Comparison of ENCODE assay signal across 8 mouse cellular contexts in the genomic region with DNA sequence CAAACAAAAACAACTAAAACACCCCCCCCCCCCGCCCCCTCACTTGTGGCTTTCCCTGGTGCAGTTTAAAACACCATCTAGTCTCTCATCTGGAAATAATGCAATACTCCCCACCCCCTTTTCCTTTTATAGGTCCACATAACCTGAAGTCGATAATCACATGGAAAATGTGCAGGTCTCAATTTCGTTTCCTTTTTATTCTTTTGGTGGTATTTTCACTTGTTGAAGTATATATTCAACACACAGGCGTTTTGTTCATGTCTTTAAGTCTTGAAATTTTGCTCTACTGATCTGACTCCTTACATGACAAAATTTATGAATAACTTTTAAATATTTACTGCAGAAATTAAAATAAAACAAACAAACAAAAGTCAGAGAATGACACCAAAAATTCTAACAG. TPM values are rescaled to one million over a fixed set of nuclear protein-coding genes. Genes with fewer than 3 reads are reported as not detected.
A peak's percentile ranks its signal among the peaks of the same experiment; 100 is the strongest.
DNase-seq lines count a peak whose midpoint lies in the region; ATAC-seq and TF ChIP-seq lines count a peak whose summit lies in the region.

No protein-coding gene starts in this region.

- peak overlapping the region; percentile 56; the same call in 1 of the 2 replicates for H3K4me3 ChIP-seq in thymus, adult 2 months (ENCODE audit: control insufficient read depth, insufficient read depth, low read length)
- H3K4me3 ChIP-seq in limb, embryonic 10.5 days, result peak overlapping the region; percentile 54

- no peaks in the 10 kb centered on the region for H3K36me3 ChIP-seq in thymus, adult 2 months (ENCODE audit: control insufficient read depth, insufficient read depth, low read length)
- H3K36me3 ChIP-seq in limb, embryonic 10.5 days, result no peaks in the 10 kb centered on the region

- no peak for TF ChIP-seq POLR2A in thymus, adult 2 months (IDR thresholded peaks at IDR 0.05; ENCODE audit: control insufficient read depth, extremely low read depth, insufficient read depth, low read length, poor library complexity)

- H3K27me3 ChIP-seq in thymus, adult 2 months (ENCODE audit: control insufficient read depth, insufficient read depth, low read length), result no peaks in the 10 kb centered on the region
- no peaks in the 10 kb centered on the region for H3K27me3 ChIP-seq in limb, embryonic 10.5 days (ENCODE audit: low read depth, poor library complexity, severe bottlenecking)

- H3K4me1 ChIP-seq in thymus, adult 2 months (replicated peaks; ENCODE audit: control insufficient read depth, insufficient read depth, low read length), result peaks cover 4% of the 10 kb centered on the region
- H3K4me1 ChIP-seq in limb, embryonic 10.5 days, result peaks cover 21% of the 10 kb centered on the region

- 1% methylated on average over 4 of the region's 4 CpGs for WGBS in thymus, adult 2 months
- 4% methylated on average over 4 of the region's 4 CpGs for WGBS in limb, embryonic 10.5 days

- DNase-seq in CD4-positive, CD25-positive, alpha-beta regulatory T cell, adult 2 months (ENCODE audit: low read depth, low spot score), result peak; percentile 54
- DNase-seq in thymus, adult 2 months, result no peak
- no peak for DNase-seq in thymus, postnatal 36 days
- no peak for DNase-seq in limb, embryonic 10.5 days (ENCODE audit: low spot score)
- DNase-seq in retina, postnatal 1 day, result peak; percentile 9
- DNase-seq in layer of hippocampus, adult 9-10 months (ENCODE audit: low spot score), result no peak
- no peak for DNase-seq in cerebellum, adult 18-20 months

- H3K27ac ChIP-seq in thymus, adult 2 months (ENCODE audit: control insufficient read depth, insufficient read depth, low read length), result peak overlapping the region; percentile 88; the same call in 1 of the 2 replicates
- peak overlapping the region; percentile 84 for H3K27ac ChIP-seq in limb, embryonic 10.5 days

- ATAC-seq in CD4-positive, CD25-positive, alpha-beta regulatory T cell, adult 4 months, result no peak

- no peak for TF ChIP-seq CTCF in thymus, adult 2 months (IDR thresholded peaks at IDR 0.05; ENCODE audit: borderline replicate concordance, control insufficient read depth, extremely low read depth, insufficient read depth, low read length, poor library complexity)

- no peaks in the 10 kb centered on the region for H3K9me3 ChIP-seq in limb, embryonic 10.5 days (replicated peaks)

RNA-seq across cellular contexts. Expression of a gene that starts 1.3 kb away (rescaled TPM):
- 10 to 100 TPM; 24.2 to 26.5 TPM for polyA plus RNA-seq in CD4-positive, CD25-positive, alpha-beta regulatory T cell, adult 4 months (2017; shearing (Covaris generic))
- 5.0 and 6.4 TPM in 2 replicates for polyA plus RNA-seq in thymus, adult 2 months (2012; rRNA removed)
- polyA plus RNA-seq in limb, embryonic 10.5 days (2016; fragmentation: Nextera tagmentation; extraction: Ambion mirVana), result 1.6 and 3.0 TPM in 2 replicates

RNA-seq across cellular contexts. Expression of a gene that starts 57.7 kb away (rescaled TPM):
- polyA plus RNA-seq in CD4-positive, CD25-positive, alpha-beta regulatory T cell, adult 4 months (2017; shearing (Covaris generic)), result 10 to 100 TPM; 14.9 to 15.6 TPM
- polyA plus RNA-seq in thymus, adult 2 months (2012; rRNA removed), result 2.7 and 2.9 TPM in 2 replicates
- 17.7 and 21.2 TPM in 2 replicates for polyA plus RNA-seq in limb, embryonic 10.5 days (2016; fragmentation: Nextera tagmentation; extraction: Ambion mirVana)

RNA-seq across cellular contexts. Expression of a gene that starts 57.9 kb away (rescaled TPM):
- 1 to 10 TPM; 2.6 to 5.6 TPM for polyA plus RNA-seq in CD4-positive, CD25-positive, alpha-beta regulatory T cell, adult 4 months (2017; shearing (Covaris generic))
- 0.54 and 1.3 TPM in 2 replicates for polyA plus RNA-seq in thymus, adult 2 months (2012; rRNA removed)
- polyA plus RNA-seq in limb, embryonic 10.5 days (2016; fragmentation: Nextera tagmentation; extraction: Ambion mirVana), result 92.0 and 92.9 TPM in 2 replicates

Comparison
In these comparisons a context has a peak if more than half of its experiments do, and no peak if none do; other contexts are left out.
1. DNase-seq: peak in CD4-positive, CD25-positive, alpha-beta regulatory T cell, adult 2 months (single experiment) and retina, postnatal 1 day (single experiment); none in thymus, adult 2 months (single experiment), thymus, postnatal 36 days (0 of 2), limb, embryonic 10.5 days (single experiment), layer of hippocampus, adult 9-10 months (single experiment) and cerebellum, adult 18-20 months (0 of 2).
2. RNA of a gene that starts 57.9 kb away (polyA plus RNA-seq): 92.0 to 92.9 TPM in limb, embryonic 10.5 days; 2.6 to 5.6 TPM in CD4-positive, CD25-positive, alpha-beta regulatory T cell, adult 4 months and 0.54 to 1.3 TPM in thymus, adult 2 months; every median in the first group is over 10 times any median in the second.